Mouse (Mus musculus) cerebellum, postnatal 36 days (tissue): Measurements from ENCODE around the gene Mark2.

Experiments used
- DNase-seq, 2 experiments: peaks; one replicate each; pipeline ENCODE4 v3.0.0; 2021 to 2022; ENCODE audit warnings: mixed read lengths in 2 of 2

Mark2 gene

DNA sequence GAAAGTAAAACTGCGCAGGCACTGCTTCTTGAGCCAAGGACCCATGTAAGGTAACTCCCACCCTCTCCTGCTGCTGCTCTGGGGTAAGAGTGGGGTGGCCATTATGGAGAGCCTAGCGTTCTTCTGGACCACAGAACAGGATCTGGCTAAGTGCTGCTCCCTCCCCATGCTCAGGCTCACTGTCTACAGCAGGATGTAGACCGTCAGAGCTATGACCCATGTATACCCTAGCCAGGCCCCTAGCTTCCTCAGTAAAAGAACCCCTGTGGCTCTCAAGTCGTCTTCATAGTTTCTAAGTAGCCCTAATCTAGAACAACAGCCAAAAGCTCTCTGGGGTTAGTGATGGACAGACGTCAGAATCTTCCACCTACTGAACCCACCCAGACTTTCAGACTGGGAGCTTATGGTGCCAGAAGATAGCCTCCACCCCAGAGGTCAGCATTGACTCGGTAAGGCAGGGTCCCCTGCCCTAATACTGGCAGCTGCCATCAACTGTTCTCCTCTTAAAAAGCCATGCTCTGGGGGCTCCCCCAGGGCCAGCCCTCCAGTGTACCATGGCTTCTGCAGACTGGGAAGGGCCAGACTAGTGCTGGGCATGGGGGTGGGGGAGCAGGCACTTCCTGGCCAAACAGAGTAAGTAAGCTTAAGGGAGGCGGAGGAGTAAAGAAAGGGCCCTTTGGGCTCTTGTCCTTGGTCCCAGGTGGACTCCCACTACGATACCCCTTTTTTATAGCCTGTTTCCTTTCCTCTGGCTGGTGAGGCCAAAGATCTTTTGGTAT lies 47.4 kb downstream of the Mark2 start:
- DNase-seq: no peak

DNA sequence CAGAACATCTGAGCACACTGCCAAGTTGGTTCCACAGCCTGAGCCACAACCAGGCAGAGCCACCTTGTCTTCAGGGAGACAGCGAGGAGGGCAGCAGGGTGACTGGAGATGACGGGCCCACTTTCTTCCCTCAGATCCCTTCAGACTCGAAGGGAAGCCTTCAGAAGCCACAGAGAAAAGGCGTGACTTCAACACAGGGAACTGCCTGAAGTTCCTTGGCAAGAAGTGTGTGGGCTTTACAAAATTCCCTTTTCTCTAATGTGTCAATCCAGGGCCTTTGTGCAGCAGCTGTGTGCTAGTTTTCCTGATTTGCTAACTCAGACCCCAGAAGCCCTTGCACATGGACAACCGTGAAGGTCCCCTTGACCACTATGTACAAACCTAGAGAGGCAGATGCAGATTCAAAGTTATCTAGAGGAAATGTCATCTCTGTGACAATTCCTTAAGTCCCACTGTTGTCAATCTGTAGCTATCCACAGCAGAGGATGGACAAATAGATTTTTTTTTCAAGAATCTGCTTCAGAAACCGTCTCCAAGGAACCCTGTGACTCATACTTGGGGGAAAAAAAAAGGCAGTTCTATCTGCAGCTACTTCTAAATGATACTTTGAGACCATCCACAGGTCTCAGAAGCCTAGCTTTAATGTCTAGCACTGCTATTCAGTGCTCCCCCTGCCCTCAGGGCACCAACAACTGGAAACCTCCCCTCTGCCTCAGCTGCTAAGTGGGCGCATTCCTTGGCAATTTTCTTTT lies 49.5 kb downstream of the Mark2 start:
- no peak for DNase-seq

- no peak for DNase-seq
Measured at GRCm38 (mm10) chr19:7289767-7290166, 51.9 kb downstream of the Mark2 start.

DNA sequence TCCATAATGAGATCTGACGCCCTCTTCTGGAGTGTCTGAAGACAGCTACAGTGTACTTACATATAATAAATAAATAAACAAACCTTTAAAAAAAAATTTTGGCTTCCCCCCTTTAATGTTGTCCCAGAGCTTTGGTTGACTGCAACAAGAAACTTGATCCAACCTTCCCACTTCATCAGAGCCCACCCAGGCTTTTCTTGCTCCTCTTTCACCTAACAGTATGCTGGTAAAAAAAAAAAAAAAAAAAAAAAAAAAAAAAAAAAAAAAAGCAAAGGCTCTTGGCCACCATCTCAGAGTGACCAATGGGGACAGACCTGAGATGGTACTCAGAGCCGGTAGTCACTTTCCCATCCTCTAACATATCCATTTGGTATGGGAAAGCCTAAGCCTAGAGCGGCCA lies 53.4 kb downstream of the Mark2 start:
- DNase-seq: no peak

DNA sequence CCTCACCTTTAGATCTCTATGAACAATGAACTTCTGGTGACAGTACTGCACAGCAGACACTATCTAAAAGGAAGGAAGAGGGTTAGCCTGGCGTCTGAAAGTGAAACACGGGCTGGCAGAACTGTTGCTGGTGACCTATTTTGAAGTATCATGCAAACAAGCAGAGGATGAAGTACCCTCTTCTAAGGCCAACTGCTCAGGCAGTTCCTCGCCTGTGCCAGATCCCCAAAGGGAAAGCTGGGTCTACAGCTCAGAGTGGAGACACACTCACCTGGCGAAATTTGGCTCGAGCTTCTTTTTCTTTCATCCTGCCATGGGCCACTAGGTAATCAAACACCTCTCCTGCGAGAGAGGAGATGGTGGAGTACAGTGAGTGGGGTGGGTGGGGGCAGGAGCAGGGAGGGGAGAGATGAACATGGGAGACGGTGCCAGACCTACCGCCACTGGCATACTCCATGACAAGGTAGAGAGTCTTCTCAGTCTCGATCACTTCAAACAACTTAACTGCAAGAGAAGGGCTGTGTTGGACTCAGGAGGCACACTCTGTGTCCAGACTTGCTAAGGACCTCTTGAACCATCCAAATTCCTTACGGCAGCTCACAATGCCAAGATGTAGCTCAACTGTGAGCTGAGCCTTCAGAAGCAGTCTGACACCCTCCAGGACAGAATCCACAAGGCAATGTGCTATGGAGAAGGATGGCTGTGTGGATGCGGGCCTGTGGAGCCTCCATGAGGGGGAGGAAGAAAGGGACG lies 54.9 kb downstream of the Mark2 start:
- DNase-seq: no peak

DNA sequence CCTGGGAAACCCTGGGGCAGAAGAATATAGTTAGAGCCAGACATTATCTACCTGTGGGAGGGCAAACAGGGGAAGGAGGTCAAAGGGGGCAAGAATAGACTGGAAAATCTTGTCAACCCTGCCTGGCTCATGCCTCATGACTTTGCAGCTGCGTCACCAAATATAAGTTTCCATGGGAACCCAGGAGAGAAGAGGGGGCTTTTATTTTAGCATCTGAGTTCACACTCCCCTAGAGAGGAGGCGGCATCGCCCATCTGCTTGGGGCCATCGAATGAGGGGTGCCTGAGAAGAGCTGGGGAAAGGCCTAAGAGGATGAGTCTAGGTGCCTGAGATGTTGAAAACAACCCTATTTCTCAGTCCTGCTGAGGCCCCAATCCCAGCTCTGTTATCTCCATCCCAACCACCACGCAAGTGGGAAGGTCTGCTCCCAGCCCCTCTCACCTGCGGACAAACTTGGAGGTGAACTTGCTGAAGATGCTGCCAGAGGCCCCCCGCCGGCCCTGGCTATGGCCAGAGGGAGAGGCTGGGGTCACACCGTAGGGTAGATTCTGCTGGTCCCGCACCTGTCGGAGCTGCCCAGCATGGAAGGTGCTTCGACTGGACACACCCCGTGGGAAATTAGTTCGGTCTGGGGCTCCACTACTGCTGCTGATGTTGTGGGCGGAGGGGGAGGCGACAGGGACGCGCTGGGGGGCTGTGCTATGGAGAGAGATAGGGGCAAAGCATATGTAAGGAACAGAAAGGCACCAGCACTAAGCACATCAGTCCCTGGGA lies 60.9 kb downstream of the Mark2 start:
- DNase-seq: no peak

GRCm38 (mm10) chr19:7279114-7279513 lies 62.5 kb downstream of the Mark2 start:
- DNase-seq: no peak

DNA sequence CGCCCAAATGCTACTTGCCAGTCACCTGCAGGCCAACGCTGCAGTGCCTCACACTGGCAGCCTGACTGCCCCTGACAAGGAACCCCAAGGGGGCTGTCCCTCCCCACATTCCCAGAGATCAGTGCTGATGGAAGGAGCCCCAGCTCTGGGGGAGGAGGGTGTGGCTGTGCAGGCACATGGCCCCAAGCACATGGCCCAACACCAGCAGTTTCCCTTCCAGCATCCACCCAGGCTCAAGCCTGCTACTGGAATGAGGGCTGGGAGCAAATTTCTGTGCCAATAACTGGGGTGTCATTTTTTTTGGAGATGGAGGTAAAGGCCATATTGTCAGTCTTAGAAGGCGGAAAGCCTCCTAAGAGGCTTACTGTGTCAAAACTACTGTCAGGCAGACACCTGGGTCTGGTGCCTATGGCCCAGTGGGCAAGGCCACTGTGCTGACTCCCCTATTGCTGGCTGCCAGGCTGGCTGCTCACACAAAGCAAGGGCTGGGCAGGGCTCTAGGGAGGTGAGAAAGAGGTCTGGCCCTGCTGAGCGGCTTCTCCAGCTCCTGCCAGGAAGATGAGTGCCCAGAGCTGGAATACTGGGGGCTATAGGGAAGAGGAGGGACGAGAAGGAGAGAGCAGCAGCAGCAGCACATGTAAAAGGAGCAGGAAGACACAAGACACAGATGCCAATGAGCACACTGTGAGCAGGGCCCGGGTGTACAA lies 63.3 kb downstream of the Mark2 start:
- no peak for DNase-seq

- no peak for DNase-seq
Measured at GRCm38 (mm10) chr19:7276796-7277195, 64.9 kb downstream of the Mark2 start.

GRCm38 (mm10) chr19:7276053-7276659 lies 65.5 kb downstream of the Mark2 start:
- no peak for DNase-seq

- peak in 1 of 2 experiments; percentile 47 for DNase-seq
Measured at GRCm38 (mm10) chr19:7275131-7275789, 66.4 kb downstream of the Mark2 start.

DNA sequence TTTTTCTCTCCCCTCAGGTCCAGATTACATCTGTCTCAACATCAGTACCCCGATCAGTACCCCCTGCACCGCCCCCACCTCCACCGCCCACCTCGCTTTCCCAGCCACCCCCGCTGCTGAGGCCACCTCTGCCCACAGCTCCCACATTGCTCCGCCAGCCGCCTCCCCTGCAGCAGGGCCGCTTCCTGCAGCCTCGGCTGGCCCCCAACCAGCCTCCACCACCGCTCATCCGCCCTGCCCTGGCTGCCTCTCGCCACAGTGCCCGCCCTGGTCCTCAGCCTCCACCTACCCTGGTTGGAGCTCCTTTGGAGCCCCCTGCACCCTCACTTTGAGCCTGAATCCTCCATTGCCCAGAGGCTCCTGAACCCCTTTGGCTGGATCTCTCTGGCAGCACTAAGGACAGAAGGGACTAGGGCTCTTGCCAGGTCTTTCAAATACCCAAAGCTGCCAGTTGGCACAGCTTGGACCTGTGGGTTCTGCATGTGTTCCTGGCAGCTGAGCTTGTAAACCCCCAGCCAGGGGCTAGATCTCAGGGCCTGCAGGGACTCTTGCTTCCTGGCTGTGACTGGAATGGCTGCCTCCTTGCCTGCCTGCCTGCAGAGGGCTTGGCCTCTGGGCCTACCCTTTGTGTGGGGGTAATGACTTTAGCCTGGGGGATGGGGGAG lies 67.2 kb downstream of the Mark2 start:
- DNase-seq: peak; percentile 78

- no peak for DNase-seq
Measured at GRCm38 (mm10) chr19:7273486-7273885, 68.2 kb downstream of the Mark2 start.

- DNase-seq: no peak
Measured at GRCm38 (mm10) chr19:7269290-7270044, 72.2 kb downstream of the Mark2 start.

GRCm38 (mm10) chr19:7268722-7269090 lies 73.0 kb downstream of the Mark2 start:
- DNase-seq: peak; percentile 48 to 69

GRCm38 (mm10) chr19:7267781-7268721 lies 73.6 kb downstream of the Mark2 start:
- DNase-seq: no peak

- DNase-seq: no peak
Measured at GRCm38 (mm10) chr19:7267091-7267741, 74.4 kb downstream of the Mark2 start, which contains the start of gene Rcor2. Gene Rcor2 (plus strand): TSS chr19:7267325.

- no peak for DNase-seq
Measured at GRCm38 (mm10) chr19:7266421-7266831, 75.2 kb downstream of the Mark2 start.
